Mouse (Mus musculus) monocyte, adult 59 days (primary cell): Measurements from ENCODE around the gene Sec14l5. TPM values are rescaled to one million over a fixed set of nuclear protein-coding genes. Genes with fewer than 3 reads are reported as not detected.

Experiments used
- total RNA-seq, 2 experiments: library from RNA; stranded (reverse); gene quantifications; one replicate each; pipeline ENCODE4 v1.2.4; 2023

Sec14l5 gene
- not detected for total RNA-seq

DNA sequence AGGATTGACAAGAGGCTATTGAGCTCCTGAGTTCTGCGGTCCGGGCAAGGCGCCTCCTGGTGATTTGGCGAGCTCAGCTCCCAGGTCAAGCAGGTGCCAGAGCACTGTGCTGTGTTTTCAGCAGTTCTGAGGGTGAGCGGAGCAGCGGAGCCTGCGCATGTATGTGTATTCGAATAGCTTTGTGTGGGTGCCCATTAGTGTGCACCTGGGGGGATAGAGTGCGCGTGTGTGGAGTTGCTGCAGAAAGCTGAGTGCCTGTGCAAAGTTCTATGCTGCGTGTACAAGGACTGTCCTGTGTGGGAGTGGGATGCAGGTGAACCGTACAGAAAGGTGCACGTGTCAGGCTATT lies at the start of gene Sec14l5:
Sec14l5 (plus strand) TSS at position 73 of the 349 bp plus-strand sequence.

GRCm38 (mm10) chr16:5132401-5132801 lies 14.5 kb upstream of the Sec14l5 start, which contains the start of gene Ppl:
Gene Ppl (minus strand): TSS chr16:5132421.

GRCm38 (mm10) chr16:5203668-5204433 lies 56.9 kb downstream of the Sec14l5 start, which contains the start of gene Nagpa:
Gene Nagpa (minus strand): TSS chr16:5204012.

DNA sequence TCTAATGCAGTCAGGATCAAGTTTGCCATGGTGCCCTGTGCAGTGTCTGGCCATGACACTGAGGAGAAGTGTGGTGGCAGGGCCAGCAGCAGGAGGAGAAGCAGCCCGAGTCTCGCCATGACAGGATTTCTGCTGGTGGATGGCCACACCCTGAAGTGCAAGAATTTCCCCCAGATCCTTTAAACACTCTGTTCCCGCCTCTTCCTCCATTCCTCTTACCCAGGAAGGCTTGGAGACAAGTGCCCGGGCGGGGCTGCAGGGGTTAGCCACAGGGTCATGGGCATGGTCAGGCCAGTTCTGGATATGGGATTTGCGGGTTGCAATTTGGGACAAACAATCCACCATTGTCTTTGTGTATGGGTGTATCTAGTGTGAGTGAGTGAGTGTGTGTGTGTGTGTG lies 75.2 kb downstream of the Sec14l5 start, which contains the start of gene AU021092:
AU021092 (minus strand) TSS at position 160 of the 400 bp plus-strand sequence.

GRCm38 (mm10) chr16:5233418-5234313 lies 86.8 kb downstream of the Sec14l5 start, which contains the start of gene Alg1:
Gene Alg1 (plus strand): TSS chr16:5233621.

Other genes starting within 250 kb of the Sec14l5 start
- 10 to 100 TPM; 32.8 to 40.9 TPM for gene Nudt16l1, start 208.3 kb upstream of the Sec14l5 start, total RNA-seq
- 10 to 100 TPM; 32.1 to 42.8 TPM for gene Anks3, start 182.9 kb upstream of the Sec14l5 start, total RNA-seq
- gene Sept12, start 149.3 kb upstream of the Sec14l5 start, total RNA-seq, result not detected
- not detected for gene Smim22, start 139.8 kb upstream of the Sec14l5 start, total RNA-seq
- gene Rogdi, start 133.6 kb upstream of the Sec14l5 start, total RNA-seq, result 10 to 100 TPM; 85.5 to 87.1 TPM
- gene Glyr1, start 97.2 kb upstream of the Sec14l5 start, total RNA-seq, result 100 to 1,000 TPM; 117 to 122 TPM
- 10 to 100 TPM; 72.0 to 76.6 TPM for gene Ubn1, start 97.1 kb upstream of the Sec14l5 start, total RNA-seq
- gene Ppl, start 14.7 kb upstream of the Sec14l5 start, total RNA-seq, result under 1 TPM; 0.13 to 0.27 TPM
- gene Nagpa, start 56.9 kb downstream of the Sec14l5 start, total RNA-seq, result 10 to 100 TPM; 62.3 to 71.2 TPM
- not detected for gene AU021092, start 75.2 kb downstream of the Sec14l5 start, total RNA-seq
- gene Alg1, start 86.5 kb downstream of the Sec14l5 start, total RNA-seq, result 10 to 100 TPM; 29.4 to 32.8 TPM
- gene Eef2kmt, start 108.9 kb downstream of the Sec14l5 start, total RNA-seq, result 10 to 100 TPM; 10.8 to 13.7 TPM